Mouse (Mus musculus) forebrain, embryonic 16.5 days (tissue): ENCODE results near the gene Gpr55. TPM values are rescaled to one million over a fixed set of nuclear protein-coding genes. Genes with fewer than 3 reads are reported as not detected.

ENCODE experiments used
- ATAC-seq: fragments of 200-750 bp; cut with Nextera tagmentation; 2 replicates; pipeline ENCODE4 v1.8.0; 2017; ENCODE audit warnings: mild to moderate bottlenecking, moderate library complexity
- H3K27ac ChIP-seq: fragments of 300-500 bp; sonication (generic); 2 replicates; pipeline ENCODE4 v1.5.1; 2014; ENCODE audit warnings: low read length, control low read depth
- H3K27me3 ChIP-seq: fragments of 300-500 bp; sonication (generic); replicated peaks from 2 replicates; pipeline ENCODE4 v1.6.1; 2014; ENCODE audit warnings: low read length; ENCODE audit not compliant: control insufficient read depth, insufficient read depth
- H3K36me3 ChIP-seq: fragments of 300-500 bp; sonication (generic); 2 replicates; pipeline ENCODE4 v1.6.1; 2014; ENCODE audit not compliant: control insufficient read depth, insufficient read depth
- H3K4me1 ChIP-seq: fragments of 300-500 bp; sonication (generic); replicated peaks from 2 replicates; pipeline ENCODE4 v1.6.1; 2014; ENCODE audit warnings: low read length; ENCODE audit not compliant: control insufficient read depth, insufficient read depth
- H3K4me2 ChIP-seq: fragments of 300-500 bp; sonication (generic); 2 replicates; pipeline ENCODE4 v1.6.1; 2014; ENCODE audit warnings: mild to moderate bottlenecking, low read length, control low read depth
- H3K4me3 ChIP-seq: fragments of 300-500 bp; sonication (generic); replicated peaks from 2 replicates; pipeline ENCODE4 v1.5.1; 2014; ENCODE audit warnings: mild to moderate bottlenecking, low read length, control low read depth
- H3K9ac ChIP-seq: fragments of 300-500 bp; sonication (generic); replicated peaks from 2 replicates; pipeline ENCODE4 v1.6.1; 2014; ENCODE audit warnings: low read depth, low read length, control low read depth
- H3K9me3 ChIP-seq: fragments of 300-500 bp; sonication (generic); 2 replicates; pipeline ENCODE4 v1.6.1; 2016; ENCODE audit warnings: low read length; ENCODE audit not compliant: control insufficient read depth
- WGBS: fragments of 180-500 bp; shearing (Covaris S2); extraction: QIAGEN DNeasy Blood & Tissue Kit; methylation state at CpG from one replicate; pipeline ENCODE4 v1.1.7; 2014; 5-methylcytosine and 5-hydroxymethylcytosine counted together
- polyA plus RNA-seq: library from polyadenylated mRNA; unstranded; fragments of >200 nt; fragmentation: Nextera tagmentation; extraction: Ambion mirVana; gene quantifications from 2 replicates; pipeline ENCODE4 v1.2.1, GENCODE M21; 2015

The Gpr55 gene
- polyA plus RNA-seq, 1 experiment from 2014 or later: 0.16 TPM

DNA sequence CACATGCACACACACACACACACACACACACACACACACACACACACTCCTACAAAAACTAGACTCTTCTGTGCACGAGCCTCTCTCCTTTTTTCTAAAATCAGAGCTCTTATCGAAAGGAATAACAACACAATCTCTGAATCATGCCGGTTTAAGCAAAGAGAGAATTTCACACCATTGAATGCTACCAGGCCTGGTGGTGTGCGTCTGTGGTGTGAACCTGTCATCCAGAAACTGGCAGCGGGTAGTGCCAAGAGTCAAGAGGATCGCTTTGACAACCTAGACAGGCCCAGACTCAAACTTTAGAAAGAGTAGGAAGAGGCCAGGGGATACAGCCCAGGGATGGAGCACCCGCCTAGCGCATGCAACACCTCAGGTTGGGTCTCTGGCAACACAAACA, 18.5 kb downstream of the Gpr55 start:
- no peak for ATAC-seq
- Histone ChIP-seq H3K9me3 (no peaks in the 10 kb centered on the region), H3K27me3 (no peaks in the 10 kb centered on the region), H3K9ac (no peak overlapping the region), H3K36me3 (no peaks in the 10 kb centered on the region), H3K4me3 (no peak overlapping the region), H3K4me2 (no peak overlapping the region), H3K27ac (no peak overlapping the region), H3K4me1 (no peaks in the 10 kb centered on the region)
- WGBS: 76% methylated on average over 8 of the region's 8 CpGs

- H3K27ac ChIP-seq: no peak overlapping the region
- 78% methylated on average over 1 of the region's 1 CpGs for WGBS
- H3K36me3 ChIP-seq: no peaks in the 10 kb centered on the region
- no peaks in the 10 kb centered on the region for H3K9me3 ChIP-seq
- H3K4me1 ChIP-seq: peaks cover 21% of the 10 kb centered on the region
- no peak overlapping the region for H3K4me3 ChIP-seq
- no peak overlapping the region for H3K9ac ChIP-seq
- no peak overlapping the region for H3K4me2 ChIP-seq
- no peak for ATAC-seq
- no peaks in the 10 kb centered on the region for H3K27me3 ChIP-seq
Measured at GRCm38 (mm10) chr1:85937323-85937722, 23.5 kb downstream of the Gpr55 start.

DNA sequence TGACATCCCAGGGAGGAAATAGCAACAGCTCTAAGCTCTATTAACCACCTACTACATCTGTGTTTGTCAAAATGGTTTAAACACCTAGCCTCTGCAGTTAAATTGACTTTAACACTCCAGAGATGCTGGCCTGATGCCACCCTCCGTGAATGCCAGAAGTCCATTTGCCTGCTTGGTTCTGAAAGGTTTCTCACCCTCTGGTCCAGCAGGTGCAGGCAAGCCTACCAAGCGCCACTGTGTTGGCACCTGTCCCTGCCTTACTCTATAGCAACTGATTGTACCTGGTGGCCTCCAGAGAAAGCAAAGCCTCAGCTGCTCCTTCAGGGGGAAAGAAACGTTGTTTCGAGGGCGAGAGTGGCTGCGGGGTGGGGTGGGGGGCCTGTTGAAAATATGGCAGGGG, 24.5 kb downstream of the Gpr55 start:
- H3K4me1 ChIP-seq: peaks cover 23% of the 10 kb centered on the region
- 68% methylated on average over 6 of the region's 6 CpGs for WGBS
- H3K9me3 ChIP-seq: no peaks in the 10 kb centered on the region
- ATAC-seq: no peak
- H3K27me3 ChIP-seq: no peaks in the 10 kb centered on the region
- no peak overlapping the region for H3K4me3 ChIP-seq
- H3K27ac ChIP-seq: no peak overlapping the region
- no peaks in the 10 kb centered on the region for H3K36me3 ChIP-seq
- H3K9ac ChIP-seq: no peak overlapping the region
- no peak overlapping the region for H3K4me2 ChIP-seq

- 46% methylated on average over 8 of the region's 8 CpGs for WGBS
Measured at GRCm38 (mm10) chr1:85935148-85935852, 25.5 kb downstream of the Gpr55 start.

GRCm38 (mm10) chr1:85934560-85934959, 26.2 kb downstream of the Gpr55 start:
- Histone ChIP-seq H3K4me1 (peaks cover 24% of the 10 kb centered on the region), H3K36me3 (no peaks in the 10 kb centered on the region), H3K27ac (no peak overlapping the region), H3K9ac (no peak overlapping the region), H3K9me3 (no peaks in the 10 kb centered on the region), H3K4me2 (no peak overlapping the region), H3K4me3 (no peak overlapping the region), H3K27me3 (no peaks in the 10 kb centered on the region)
- no peak for ATAC-seq
- 26% methylated on average over 7 of the region's 7 CpGs for WGBS

More at GRCm38 (mm10) chr1:85935148-85935852, 25.5 kb downstream of the Gpr55 start:
- no peaks in the 10 kb centered on the region for H3K36me3 ChIP-seq
- no peaks in the 10 kb centered on the region for H3K27me3 ChIP-seq
- H3K4me3 ChIP-seq: no peak overlapping the region
- no peaks in the 10 kb centered on the region for H3K9me3 ChIP-seq
- no peak overlapping the region for H3K27ac ChIP-seq
- no peak overlapping the region for H3K9ac ChIP-seq
- no peak for ATAC-seq
- peaks cover 24% of the 10 kb centered on the region for H3K4me1 ChIP-seq
- no peak overlapping the region for H3K4me2 ChIP-seq

GRCm38 (mm10) chr1:85933631-85934465, 27.0 kb downstream of the Gpr55 start:
- peak; percentile 34 for ATAC-seq
- H3K9ac ChIP-seq: 0 out of 2 replicates have a peak overlapping the region, but pooled peaks have one; percentile 15
- H3K4me1 ChIP-seq: peaks cover 30% of the 10 kb centered on the region
- H3K27ac ChIP-seq: 0 out of 2 replicates have a peak overlapping the region, but pooled peaks have one; percentile 4
- H3K9me3 ChIP-seq: no peaks in the 10 kb centered on the region
- no peaks in the 10 kb centered on the region for H3K36me3 ChIP-seq
- H3K4me2 ChIP-seq: peak overlapping the region; percentile 6; the same call in 1 of the 2 replicates
- H3K4me3 ChIP-seq: no peak overlapping the region
- H3K27me3 ChIP-seq: no peaks in the 10 kb centered on the region
- WGBS: 22% methylated on average over 11 of the region's 11 CpGs

GRCm38 (mm10) chr1:85933226-85933625, 27.6 kb downstream of the Gpr55 start:
- Histone ChIP-seq H3K36me3 (no peaks in the 10 kb centered on the region), H3K4me1 (peaks cover 36% of the 10 kb centered on the region), H3K27ac (no peak overlapping the region), H3K4me2 (0 out of 2 replicates have a peak overlapping the region, but pooled peaks have one; percentile 6), H3K9ac (no peak overlapping the region), H3K9me3 (no peaks in the 10 kb centered on the region), H3K4me3 (no peak overlapping the region), H3K27me3 (no peaks in the 10 kb centered on the region)
- no peak for ATAC-seq
- WGBS: 43% methylated on average over 7 of the region's 7 CpGs

DNA sequence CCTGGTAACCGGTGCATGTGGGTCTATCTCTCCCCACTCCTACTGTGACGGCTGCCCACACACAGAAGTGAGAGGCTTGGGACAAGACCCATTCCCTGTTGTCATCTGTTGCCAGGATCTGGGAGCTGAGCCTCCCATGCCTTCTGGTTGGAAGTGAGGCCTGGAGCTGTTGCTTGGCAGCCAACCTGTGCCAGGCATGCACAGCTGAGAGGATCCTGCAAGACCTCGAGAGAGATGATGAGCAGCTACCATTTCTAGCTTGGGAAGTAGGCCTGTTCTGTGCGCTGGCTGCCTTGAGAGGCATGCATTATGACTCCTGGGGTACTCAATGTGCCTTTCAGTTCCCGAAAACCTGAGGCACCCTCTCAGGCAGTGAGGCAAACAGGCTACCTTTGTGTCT, 29.6 kb downstream of the Gpr55 start:
- ATAC-seq: no peak
- no peak overlapping the region for H3K27ac ChIP-seq
- peaks cover 44% of the 10 kb centered on the region for H3K4me1 ChIP-seq
- 74% methylated on average over 5 of the region's 5 CpGs for WGBS
- H3K9me3 ChIP-seq: no peaks in the 10 kb centered on the region
- H3K27me3 ChIP-seq: no peaks in the 10 kb centered on the region
- H3K4me2 ChIP-seq: no peak overlapping the region
- H3K36me3 ChIP-seq: no peaks in the 10 kb centered on the region
- no peak overlapping the region for H3K9ac ChIP-seq
- H3K4me3 ChIP-seq: no peak overlapping the region

- H3K4me1 ChIP-seq: peaks cover 40% of the 10 kb centered on the region
- no peak overlapping the region for H3K27ac ChIP-seq
- H3K9ac ChIP-seq: no peak overlapping the region
- no peak overlapping the region for H3K4me2 ChIP-seq
- no peaks in the 10 kb centered on the region for H3K27me3 ChIP-seq
- no peak for ATAC-seq
- no peak overlapping the region for H3K4me3 ChIP-seq
- no peaks in the 10 kb centered on the region for H3K9me3 ChIP-seq
- no peaks in the 10 kb centered on the region for H3K36me3 ChIP-seq
- WGBS: 94% methylated on average over 6 of the region's 6 CpGs
Measured at GRCm38 (mm10) chr1:85929406-85929805, 31.4 kb downstream of the Gpr55 start.
